Mouse (Mus musculus): ENCODE data around the gene Tgm6. TPM values are rescaled to one million over a fixed set of nuclear protein-coding genes. Genes with fewer than 3 reads are reported as not detected.

Gene Tgm6
- polyA plus RNA-seq, 1 experiment from 2014 or later: not detected

DNA sequence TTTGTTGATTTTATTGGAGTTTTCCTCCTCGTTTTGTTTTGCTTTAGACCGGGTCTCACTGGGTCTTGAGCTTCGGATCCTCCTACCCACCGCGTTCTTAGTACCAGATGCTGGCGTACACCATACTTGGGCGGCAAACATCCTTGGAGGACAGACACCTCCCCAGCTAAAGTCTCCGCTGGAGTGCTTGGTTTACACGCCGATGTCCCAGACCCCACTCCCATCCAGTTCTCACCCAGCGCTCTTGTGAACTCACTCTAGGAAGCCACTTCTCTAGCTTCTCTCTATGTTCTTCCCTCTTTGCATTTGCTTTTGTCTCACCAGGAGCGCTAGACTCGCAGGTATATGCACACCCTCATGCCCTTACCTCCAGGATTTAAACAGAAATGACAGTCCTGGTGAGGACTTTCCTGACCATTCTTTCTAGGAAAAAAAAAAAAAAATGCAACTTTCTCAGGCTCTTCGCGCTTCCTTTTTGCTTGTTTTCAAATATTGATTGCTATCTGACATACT lies 67.3 kb downstream of the Tgm6 start:
- H3K9me3 ChIP-seq (replicated peaks; ENCODE audit: control insufficient read depth, low read length): no peaks in the 10 kb centered on the region
- 2% methylated on average over 15 of the region's 15 CpGs for WGBS
- ATAC-seq (replicated peaks; ENCODE audit: insufficient number of reproducible peaks, low FRiP score, low TSS enrichment, low read depth): peak; percentile 77

DNA sequence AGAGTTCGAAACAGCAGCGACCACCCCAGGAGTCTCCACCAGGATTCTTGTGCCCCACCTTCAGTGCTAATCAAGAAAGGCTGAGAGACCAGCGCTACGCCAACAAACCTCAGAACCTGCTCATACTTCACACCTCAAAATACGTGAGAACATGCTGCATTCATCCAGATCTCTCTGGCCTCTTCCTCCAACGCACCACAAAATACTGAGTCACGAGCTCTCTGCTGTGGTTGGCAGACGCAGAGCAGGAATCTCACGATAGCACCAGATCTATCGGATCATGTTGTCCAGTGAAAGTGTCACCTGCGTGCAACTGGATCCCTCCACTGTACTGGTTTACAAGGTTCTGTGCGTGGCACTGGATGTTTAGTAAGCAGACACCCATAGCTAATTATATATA lies 76.2 kb downstream of the Tgm6 start:
- WGBS: 86% methylated on average over 12 of the region's 12 CpGs
- Histone ChIP-seq H3K4me1 (ENCODE audit: control insufficient read depth, insufficient read depth, low read length) (no peaks in the 10 kb centered on the region), H3K4me2 (ENCODE audit: low read depth, low read length) (no peak overlapping the region), H3K9ac (replicated peaks; ENCODE audit: low read length) (no peak overlapping the region), H3K9me3 (replicated peaks; ENCODE audit: control insufficient read depth, low read length) (no peaks in the 10 kb centered on the region), H3K4me3 (ENCODE audit: low read depth, low read length) (no peak overlapping the region), H3K27ac (replicated peaks; ENCODE audit: low read depth, low read length) (no peak overlapping the region), H3K36me3 (replicated peaks; ENCODE audit: control insufficient read depth, insufficient read depth, low read depth, low read length) (no peaks in the 10 kb centered on the region), H3K27me3 (ENCODE audit: control insufficient read depth, insufficient read depth, low read length) (no peaks in the 10 kb centered on the region)
- ATAC-seq (replicated peaks; ENCODE audit: insufficient number of reproducible peaks, low FRiP score, low TSS enrichment, low read depth) (no peak), DNase-seq (ENCODE audit: low spot score) (no peak)

More for the DNA sequence above, 67.3 kb downstream of the Tgm6 start:
- Histone ChIP-seq H3K36me3 (replicated peaks; ENCODE audit: control insufficient read depth, insufficient read depth, low read depth, low read length) (no peaks in the 10 kb centered on the region; the same call in 1 of the 2 replicates), H3K27ac (replicated peaks; ENCODE audit: low read depth, low read length) (no peak overlapping the region; the same call in 1 of the 2 replicates), H3K4me2 (ENCODE audit: low read depth, low read length) (peak overlapping the region; percentile 87), H3K9ac (replicated peaks; ENCODE audit: low read length) (peak overlapping the region; percentile 100), H3K27me3 (ENCODE audit: control insufficient read depth, insufficient read depth, low read length) (no peaks in the 10 kb centered on the region), H3K4me3 (ENCODE audit: low read depth, low read length) (peak overlapping the region; percentile 99), H3K4me1 (ENCODE audit: control insufficient read depth, insufficient read depth, low read length) (peaks cover 2% of the 10 kb centered on the region; the same call in 1 of the 2 replicates)
- no peak for DNase-seq (ENCODE audit: low spot score)

DNA sequence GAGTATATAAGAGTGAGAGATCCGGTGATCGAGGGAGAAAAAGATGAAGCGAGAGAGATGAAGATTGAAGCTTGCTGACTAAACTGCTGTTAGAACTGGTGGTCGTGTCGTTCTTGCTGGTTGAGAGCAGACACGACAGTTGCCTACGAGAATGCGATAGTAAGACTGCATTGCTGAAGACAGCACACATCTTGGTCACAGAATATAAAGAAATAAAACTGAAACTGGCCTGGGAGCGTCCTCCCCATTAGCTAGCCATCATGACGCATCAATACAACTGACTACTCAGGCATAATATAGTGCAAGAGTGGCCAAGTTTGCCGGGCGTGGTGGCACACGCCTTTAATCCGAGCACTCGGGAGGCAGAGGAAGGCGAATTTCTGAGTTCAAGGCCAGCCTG lies 82.7 kb downstream of the Tgm6 start, which contains the start of gene Tmc2:
Tmc2 (plus strand) TSS at position 301 of the 400 bp plus-strand sequence.
- 92% methylated on average over 16 of the region's 16 CpGs for WGBS
- H3K27me3 ChIP-seq (ENCODE audit: control insufficient read depth, insufficient read depth, low read length): no peaks in the 10 kb centered on the region
- DNase-seq (ENCODE audit: low spot score): no peak
- no peak within 1 kb of the TSS for H3K4me2 ChIP-seq (ENCODE audit: low read depth, low read length)
- no peak for ATAC-seq (replicated peaks; ENCODE audit: insufficient number of reproducible peaks, low FRiP score, low TSS enrichment, low read depth)
- H3K27ac ChIP-seq (replicated peaks; ENCODE audit: low read depth, low read length): no peak within 1 kb of the TSS
- no peak within 1 kb of the TSS for H3K9ac ChIP-seq (replicated peaks; ENCODE audit: low read length)
- H3K4me3 ChIP-seq (ENCODE audit: low read depth, low read length): no peak within 1 kb of the TSS
- no peaks in the 10 kb centered on the region for H3K36me3 ChIP-seq (replicated peaks; ENCODE audit: control insufficient read depth, insufficient read depth, low read depth, low read length)
- H3K4me1 ChIP-seq (ENCODE audit: control insufficient read depth, insufficient read depth, low read length): no peaks in the 10 kb centered on the region
- H3K9me3 ChIP-seq (replicated peaks; ENCODE audit: control insufficient read depth, low read length): no peaks in the 10 kb centered on the region

DNA sequence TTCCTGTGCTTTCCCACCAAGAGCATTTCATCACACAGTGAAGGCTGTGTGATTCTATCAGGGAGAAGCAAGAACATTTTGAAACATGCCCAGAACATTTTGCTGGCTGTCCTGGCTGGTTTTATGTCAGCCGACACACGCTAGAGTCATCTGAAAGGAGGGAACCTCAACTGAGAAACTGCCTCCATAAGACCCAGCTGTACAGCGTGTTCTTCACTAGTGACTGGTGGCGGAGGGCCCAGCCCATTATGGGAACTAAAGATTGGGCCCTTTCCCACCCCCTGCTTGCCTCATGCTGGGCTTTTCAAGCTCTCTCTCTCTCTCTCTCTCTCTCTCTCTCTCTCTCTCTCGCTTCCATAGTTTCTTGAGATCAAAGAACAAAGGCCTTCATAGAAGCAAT lies 88.7 kb downstream of the Tgm6 start:
- DNase-seq (ENCODE audit: low spot score) (no peak), ATAC-seq (replicated peaks; ENCODE audit: insufficient number of reproducible peaks, low FRiP score, low TSS enrichment, low read depth) (no peak)
- Histone ChIP-seq H3K36me3 (replicated peaks; ENCODE audit: control insufficient read depth, insufficient read depth, low read depth, low read length) (no peaks in the 10 kb centered on the region), H3K27ac (replicated peaks; ENCODE audit: low read depth, low read length) (no peak overlapping the region), H3K9me3 (replicated peaks; ENCODE audit: control insufficient read depth, low read length) (no peaks in the 10 kb centered on the region), H3K27me3 (ENCODE audit: control insufficient read depth, insufficient read depth, low read length) (no peaks in the 10 kb centered on the region), H3K4me1 (ENCODE audit: control insufficient read depth, insufficient read depth, low read length) (no peaks in the 10 kb centered on the region), H3K9ac (replicated peaks; ENCODE audit: low read length) (no peak overlapping the region), H3K4me2 (ENCODE audit: low read depth, low read length) (no peak overlapping the region), H3K4me3 (ENCODE audit: low read depth, low read length) (no peak overlapping the region)
- 83% methylated on average over 5 of the region's 5 CpGs for WGBS

Other genes starting within 250 kb of the Tgm6 start
- not detected in 2 replicates for gene Tgm3, start 100.1 kb upstream of the Tgm6 start, polyA plus RNA-seq (2014; fragmentation: Nextera tagmentation; extraction: Ambion mirVana)
- 756 and 782 TPM in 2 replicates for gene Snrpb, start 67.0 kb downstream of the Tgm6 start, polyA plus RNA-seq (2014; fragmentation: Nextera tagmentation; extraction: Ambion mirVana)
- gene Tmc2, start 82.8 kb downstream of the Tgm6 start, polyA plus RNA-seq (2014; fragmentation: Nextera tagmentation; extraction: Ambion mirVana): not detected in 2 replicates
- gene Nop56, start 162.0 kb downstream of the Tgm6 start, polyA plus RNA-seq (2014; fragmentation: Nextera tagmentation; extraction: Ambion mirVana): 356 and 411 TPM in 2 replicates
- 145 and 160 TPM in 2 replicates for gene Idh3b, start 172.1 kb downstream of the Tgm6 start, polyA plus RNA-seq (2014; fragmentation: Nextera tagmentation; extraction: Ambion mirVana)
- gene Ebf4, start 182.8 kb downstream of the Tgm6 start, polyA plus RNA-seq (2014; fragmentation: Nextera tagmentation; extraction: Ambion mirVana): 1.3 and 1.4 TPM in 2 replicates